Mouse (Mus musculus) brain, embryonic 14.5 days (tissue): ENCODE results near the gene Fbxl16.

ENCODE experiments used
- CTCF ChIP-seq: fragments of 200-500 bp; IDR thresholded peaks from 2 replicates; pipeline ENCODE4 v1.5.1; 2012; ENCODE audit warnings: inconsistent platforms, mild to moderate bottlenecking, moderate library complexity, borderline replicate concordance; ENCODE audit not compliant: insufficient read depth, insufficient read length; ENCODE audit errors: extremely low read depth
- POLR2A ChIP-seq: fragments of 200-500 bp; IDR thresholded peaks from 2 replicates; pipeline ENCODE4 v1.6.1; 2012; ENCODE audit warnings: mild to moderate bottlenecking, inconsistent platforms, borderline replicate concordance; ENCODE audit not compliant: poor library complexity, insufficient read depth, insufficient read length, severe bottlenecking; ENCODE audit errors: extremely low read depth

- no peak for TF ChIP-seq CTCF
- no peak for TF ChIP-seq POLR2A
Observed at GRCm38 (mm10) chr17:25833961-25834594, 25.2 kb downstream of the Fbxl16 start.
